In the genomic region with DNA sequence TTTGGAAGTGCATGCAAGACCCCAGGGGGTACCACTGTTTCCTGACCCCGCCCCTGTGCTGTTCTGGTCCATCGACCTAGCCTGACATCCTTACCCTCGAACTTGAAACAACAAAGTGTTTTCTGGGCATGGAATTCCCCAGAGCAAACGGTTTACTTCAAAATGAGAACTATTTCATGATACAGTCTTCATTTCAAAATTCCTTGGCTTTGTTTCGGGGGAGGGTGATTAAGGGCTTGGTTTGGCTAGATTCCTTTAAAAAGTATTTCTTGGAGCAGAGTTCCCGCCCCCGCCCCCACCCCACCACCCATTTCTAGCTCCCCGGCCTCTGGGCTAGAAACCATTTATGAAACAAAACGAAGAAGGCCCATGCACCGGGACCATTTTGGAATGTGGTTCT, we compare ENCODE assay signal across 14 mouse cellular contexts.
DNase-seq lines count a peak whose midpoint lies in the region; ATAC-seq and TF ChIP-seq lines count a peak whose summit lies in the region.
"Had no signal": no experiment of that assay in that cellular context is flagged by ENCODE, and none has a peak within 500 bp of the region (broad histone marks: within the 10 kb centered on the region; RNA-seq: fewer than 3 reads in every experiment).

No protein-coding gene starts in this region.

- no peaks in the 10 kb centered on the region for H3K36me3 ChIP-seq in heart, embryonic 15.5 days
- 0 out of 2 replicates have a peak, but pooled peaks cover 4% of the 10 kb centered on the region for H3K36me3 ChIP-seq in heart, embryonic 10.5 days
- H3K36me3 ChIP-seq in stomach, embryonic 16.5 days (ENCODE audit: control insufficient read depth, insufficient read depth, low read length): no peaks in the 10 kb centered on the region

- H3K27me3 ChIP-seq in heart, embryonic 15.5 days: no peaks in the 10 kb centered on the region
- H3K27me3 ChIP-seq in heart, embryonic 10.5 days (ENCODE audit: insufficient read depth, poor library complexity, severe bottlenecking): no peaks in the 10 kb centered on the region
- H3K27me3 ChIP-seq in stomach, embryonic 16.5 days (ENCODE audit: control insufficient read depth, insufficient read depth, low read length): no peaks in the 10 kb centered on the region

- peak overlapping the region; percentile 62 for H3K27ac ChIP-seq in heart, embryonic 15.5 days
- no peak overlapping the region for H3K27ac ChIP-seq in heart, embryonic 10.5 days
- H3K27ac ChIP-seq in embryonic fibroblast, embryonic 13.5 days (ENCODE audit: insufficient read depth, low read length): peak overlapping the region; percentile 87
- peak overlapping the region; percentile 8; the same call in 1 of the 2 replicates for H3K27ac ChIP-seq in stomach, embryonic 16.5 days (ENCODE audit: low read length)

- no peak overlapping the region for H3K4me3 ChIP-seq in heart, embryonic 15.5 days
- no peak overlapping the region for H3K4me3 ChIP-seq in heart, embryonic 10.5 days
- H3K4me3 ChIP-seq in embryonic fibroblast, embryonic 13.5 days (ENCODE audit: insufficient read depth, low read length): no peak overlapping the region
- no peak overlapping the region for H3K4me3 ChIP-seq in stomach, embryonic 16.5 days (replicated peaks; ENCODE audit: low read length)

- H3K9ac ChIP-seq in heart, embryonic 15.5 days: no peak overlapping the region
- H3K9ac ChIP-seq in stomach, embryonic 16.5 days (ENCODE audit: low read length): no peak overlapping the region

- no peaks in the 10 kb centered on the region for H3K9me3 ChIP-seq in heart, embryonic 15.5 days (replicated peaks)
- no peaks in the 10 kb centered on the region for H3K9me3 ChIP-seq in heart, embryonic 10.5 days
- no peaks in the 10 kb centered on the region for H3K9me3 ChIP-seq in stomach, embryonic 16.5 days (replicated peaks; ENCODE audit: control insufficient read depth, low read length)

- no peak for ATAC-seq in heart, embryonic 15.5 days (replicated peaks; ENCODE audit: insufficient number of reproducible peaks, insufficient read depth, low FRiP score, low read depth)
- peak; percentile 14; the same call in 1 of the 2 replicates for ATAC-seq in stomach, embryonic 16.5 days (ENCODE audit: insufficient read depth, low FRiP score)
- ATAC-seq: midbrain, embryonic 16.5 days had no signal

- DNase-seq in heart, embryonic 10.5 days (ENCODE audit: low spot score): no peak
- peak; percentile 36 for DNase-seq in lung, postnatal 10 days
- no peak for DNase-seq in lung, postnatal 14 days
- no peak for DNase-seq in cerebellum, postnatal 14 days
- no peak for DNase-seq in testis, postnatal 10 days (ENCODE audit: low spot score)
- DNase-seq: cerebellum, adult 11-12 months; gastrocnemius, postnatal 36 days; heart, postnatal 14 days; liver; thymus, adult 18-20 months had no signal

- no peak for TF ChIP-seq POLR2A in embryonic fibroblast, embryonic 13.5 days (IDR thresholded peaks at IDR 0.05; ENCODE audit: low read depth, low read length)

- peaks cover 73% of the 10 kb centered on the region for H3K4me1 ChIP-seq in heart, embryonic 15.5 days (replicated peaks)
- peaks cover 62% of the 10 kb centered on the region for H3K4me1 ChIP-seq in heart, embryonic 10.5 days
- H3K4me1 ChIP-seq in embryonic fibroblast, embryonic 13.5 days (ENCODE audit: control insufficient read depth, insufficient read depth, low read length): peaks cover 17% of the 10 kb centered on the region
- H3K4me1 ChIP-seq in stomach, embryonic 16.5 days (ENCODE audit: control insufficient read depth, insufficient read depth, low read length): peaks cover 24% of the 10 kb centered on the region

- WGBS in heart, embryonic 15.5 days: 57% methylated on average over 10 of the region's 10 CpGs
- 75% methylated on average over 10 of the region's 10 CpGs for WGBS in heart, embryonic 10.5 days
- 52% methylated on average over 10 of the region's 10 CpGs for WGBS in stomach, embryonic 16.5 days

- TF ChIP-seq CTCF in embryonic fibroblast, embryonic 13.5 days (IDR thresholded peaks at IDR 0.05; ENCODE audit: borderline replicate concordance, insufficient read depth, low read length): no peak

- no peak overlapping the region for H3K4me2 ChIP-seq in heart, embryonic 15.5 days
- no peak overlapping the region for H3K4me2 ChIP-seq in stomach, embryonic 16.5 days (ENCODE audit: low read depth, low read length)
